Mouse (Mus musculus): ENCODE results near the gene Acvr1b. TPM values are rescaled to one million over a fixed set of nuclear protein-coding genes. Genes with fewer than 3 reads are reported as not detected.

Acvr1b gene
- polyA plus RNA-seq, 1 experiment from 2014 or later = 5.5 TPM

GRCm38 (mm10) chr15:101256463-101257206, 82.8 kb downstream of the Acvr1b start:
- WGBS = 77% methylated on average over 14 of the region's 14 CpGs
- Histone ChIP-seq H3K27ac (replicated peaks) (no peak overlapping the region), H3K4me1 (peaks cover 61% of the 10 kb centered on the region), H3K36me3 (replicated peaks) (0 out of 2 replicates have a peak, but pooled peaks cover 7% of the 10 kb centered on the region), H3K4me3 (no peak overlapping the region), H3K27me3 (replicated peaks; ENCODE audit: low read depth, poor library complexity, severe bottlenecking) (no peaks in the 10 kb centered on the region; the same call in 1 of the 2 replicates), H3K9me3 (no peaks in the 10 kb centered on the region)
- no peak for DNase-seq (ENCODE audit: low spot score)

DNA sequence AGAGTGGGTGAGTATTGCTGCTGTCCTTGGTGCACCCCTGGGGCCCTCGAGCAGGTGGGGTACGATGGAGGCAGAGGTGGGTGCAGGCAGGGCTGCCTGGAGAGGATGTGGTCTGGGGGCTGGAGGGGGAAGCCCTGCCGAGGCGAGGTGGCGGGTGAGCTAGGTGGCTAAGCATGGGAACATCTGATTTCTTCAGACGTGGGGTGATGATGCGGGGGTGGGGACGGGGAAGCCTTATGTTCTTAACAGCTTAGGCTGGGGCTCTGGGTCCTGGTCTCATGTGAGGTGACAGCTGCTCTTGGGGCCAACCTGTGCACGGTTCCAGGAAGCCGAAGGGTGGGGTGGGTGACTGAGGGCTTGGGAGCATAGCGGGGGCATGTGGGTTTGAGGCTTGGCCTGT, 84.6 kb downstream of the Acvr1b start:
- no peaks in the 10 kb centered on the region for H3K27me3 ChIP-seq (replicated peaks; ENCODE audit: low read depth, poor library complexity, severe bottlenecking)
- H3K4me1 ChIP-seq = peaks cover 72% of the 10 kb centered on the region
- no peak for DNase-seq (ENCODE audit: low spot score)
- 0 out of 2 replicates have a peak, but pooled peaks cover 7% of the 10 kb centered on the region for H3K36me3 ChIP-seq (replicated peaks)
- H3K4me3 ChIP-seq = no peak overlapping the region
- no peaks in the 10 kb centered on the region for H3K9me3 ChIP-seq
- 92% methylated on average over 11 of the region's 11 CpGs for WGBS
- no peak overlapping the region for H3K27ac ChIP-seq (replicated peaks)

- Histone ChIP-seq H3K4me1 (peaks cover 57% of the 10 kb centered on the region), H3K27me3 (replicated peaks; ENCODE audit: low read depth, poor library complexity, severe bottlenecking) (peaks cover 12% of the 10 kb centered on the region), H3K4me3 (no peak overlapping the region), H3K36me3 (replicated peaks) (0 out of 2 replicates have a peak, but pooled peaks cover 7% of the 10 kb centered on the region), H3K27ac (replicated peaks) (no peak overlapping the region), H3K9me3 (no peaks in the 10 kb centered on the region)
- 87% methylated on average over 3 of the region's 3 CpGs for WGBS
- DNase-seq (ENCODE audit: low spot score) = no peak
Measured at GRCm38 (mm10) chr15:101259922-101260321, 86.1 kb downstream of the Acvr1b start.

DNA sequence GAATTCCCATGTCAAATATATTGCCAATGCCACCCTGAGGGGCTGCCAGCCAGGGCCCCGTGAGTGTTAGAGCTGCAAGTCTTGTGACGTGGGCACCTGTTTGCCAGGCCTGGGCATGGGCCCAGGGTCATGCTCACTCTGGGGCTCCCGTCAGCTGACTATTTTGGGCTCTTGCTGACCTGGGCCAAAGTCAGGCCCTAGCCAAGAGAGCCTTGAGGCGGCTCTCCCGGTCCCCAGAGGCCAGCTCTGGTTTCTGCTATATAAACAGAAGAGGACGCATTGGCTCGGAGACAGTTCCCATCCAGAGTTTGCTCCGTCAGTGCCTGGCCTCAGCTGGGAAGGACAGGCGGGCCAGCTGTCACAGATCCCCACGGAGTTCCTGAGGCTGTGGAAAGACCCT, 86.5 kb downstream of the Acvr1b start:
- peaks cover 16% of the 10 kb centered on the region for H3K27me3 ChIP-seq (replicated peaks; ENCODE audit: low read depth, poor library complexity, severe bottlenecking)
- no peak for DNase-seq (ENCODE audit: low spot score)
- no peaks in the 10 kb centered on the region for H3K9me3 ChIP-seq
- peak overlapping the region; percentile 48; the same call in 1 of the 2 replicates for H3K27ac ChIP-seq (replicated peaks)
- 0 out of 2 replicates have a peak, but pooled peaks cover 7% of the 10 kb centered on the region for H3K36me3 ChIP-seq (replicated peaks)
- 44% methylated on average over 10 of the region's 10 CpGs for WGBS
- no peak overlapping the region for H3K4me3 ChIP-seq
- H3K4me1 ChIP-seq = peaks cover 56% of the 10 kb centered on the region

GRCm38 (mm10) chr15:101260874-101261622, 87.2 kb downstream of the Acvr1b start:
- no peak for DNase-seq (ENCODE audit: low spot score)

GRCm38 (mm10) chr15:101262502-101262901, 88.6 kb downstream of the Acvr1b start:
- H3K4me3 ChIP-seq = no peak overlapping the region
- no peaks in the 10 kb centered on the region for H3K9me3 ChIP-seq
- peaks cover 58% of the 10 kb centered on the region for H3K4me1 ChIP-seq
- H3K27me3 ChIP-seq (replicated peaks; ENCODE audit: low read depth, poor library complexity, severe bottlenecking) = peaks cover 38% of the 10 kb centered on the region
- peak overlapping the region; percentile 30; the same call in 1 of the 2 replicates for H3K27ac ChIP-seq (replicated peaks)
- WGBS = 55% methylated on average over 5 of the region's 5 CpGs
- no peak for DNase-seq (ENCODE audit: low spot score)
- 0 out of 2 replicates have a peak, but pooled peaks cover 7% of the 10 kb centered on the region for H3K36me3 ChIP-seq (replicated peaks)

More at GRCm38 (mm10) chr15:101260874-101261622, 87.2 kb downstream of the Acvr1b start:
- 0 out of 2 replicates have a peak, but pooled peaks cover 7% of the 10 kb centered on the region for H3K36me3 ChIP-seq (replicated peaks)
- H3K27me3 ChIP-seq (replicated peaks; ENCODE audit: low read depth, poor library complexity, severe bottlenecking) = peaks cover 23% of the 10 kb centered on the region
- peaks cover 55% of the 10 kb centered on the region for H3K4me1 ChIP-seq
- peak overlapping the region; percentile 72 for H3K27ac ChIP-seq (replicated peaks)
- no peak overlapping the region for H3K4me3 ChIP-seq
- H3K9me3 ChIP-seq = no peaks in the 10 kb centered on the region
- 61% methylated on average over 13 of the region's 13 CpGs for WGBS

Small RNA genes within 50 kb of the gene (microRNA-seq; reads per million reads assigned to microRNA genes)
- gene Mir6962 = 0.91 reads per million

Other genes starting within 250 kb of the Acvr1b start
- gene Gm47841, start 126.7 kb upstream of the Acvr1b start, polyA plus RNA-seq (2016; fragmentation: Nextera tagmentation; extraction: Ambion mirVana) = not detected in 2 replicates
- 1.2 and 1.7 TPM in 2 replicates for gene Fignl2, start 95.5 kb upstream of the Acvr1b start, polyA plus RNA-seq (2016; fragmentation: Nextera tagmentation; extraction: Ambion mirVana)
- gene Ankrd33, start 58.3 kb upstream of the Acvr1b start, polyA plus RNA-seq (2016; fragmentation: Nextera tagmentation; extraction: Ambion mirVana) = 0.10 TPM in 1 of 2 replicates, not detected in the other
- 10.3 and 10.6 TPM in 2 replicates for gene Acvrl1, start 45.5 kb upstream of the Acvr1b start, polyA plus RNA-seq (2016; fragmentation: Nextera tagmentation; extraction: Ambion mirVana)
- gene Grasp, start 50.1 kb downstream of the Acvr1b start, polyA plus RNA-seq (2016; fragmentation: Nextera tagmentation; extraction: Ambion mirVana) = 5.3 and 6.7 TPM in 2 replicates
- 4.7 and 5.3 TPM in 2 replicates for gene Nr4a1, start 80.2 kb downstream of the Acvr1b start, polyA plus RNA-seq (2016; fragmentation: Nextera tagmentation; extraction: Ambion mirVana)
- 86.5 and 91.5 TPM in 2 replicates for gene Atg101, start 110.2 kb downstream of the Acvr1b start, polyA plus RNA-seq (2016; fragmentation: Nextera tagmentation; extraction: Ambion mirVana)
- 0.59 and 0.71 TPM in 2 replicates for gene 6030408B16Rik, start 119.1 kb downstream of the Acvr1b start, polyA plus RNA-seq (2016; fragmentation: Nextera tagmentation; extraction: Ambion mirVana)
- gene Krt80, start 196.1 kb downstream of the Acvr1b start, polyA plus RNA-seq (2016; fragmentation: Nextera tagmentation; extraction: Ambion mirVana) = 0.04 and 0.16 TPM in 2 replicates
- 16.2 and 17.4 TPM in 2 replicates for gene Krt7, start 237.0 kb downstream of the Acvr1b start, polyA plus RNA-seq (2016; fragmentation: Nextera tagmentation; extraction: Ambion mirVana)